12 mouse cellular contexts compared by ENCODE assay signal in genomic region chr17:29416757-29417156, GRCm38 (mm10). TPM values are rescaled to one million over a fixed set of nuclear protein-coding genes. Genes with fewer than 3 reads are reported as not detected.
A peak's percentile ranks its signal among the peaks of the same experiment; 100 is the strongest.
DNase-seq lines count a peak whose midpoint lies in the region; ATAC-seq and TF ChIP-seq lines count a peak whose summit lies in the region.
"Had no signal": no experiment of that assay in that cellular context is flagged by ENCODE, and none has a peak within 500 bp of the region (broad histone marks: within the 10 kb centered on the region; RNA-seq: fewer than 3 reads in every experiment).

No protein-coding gene starts in this region.

- H3K4me3 ChIP-seq in kidney, postnatal 0 days (replicated peaks; ENCODE audit: low read depth, low read length), result no peak overlapping the region
- no peak overlapping the region for H3K4me3 ChIP-seq in embryonic facial prominence, embryonic 11.5 days (ENCODE audit: low read depth, low read length)

- H3K9me3 ChIP-seq in kidney, postnatal 0 days (replicated peaks; ENCODE audit: low read length), result no peaks in the 10 kb centered on the region
- no peaks in the 10 kb centered on the region for H3K9me3 ChIP-seq in embryonic facial prominence, embryonic 11.5 days (replicated peaks; ENCODE audit: control insufficient read depth, low read length)
- H3K9me3 ChIP-seq: neural tube, embryonic 12.5 days had no signal

- TF ChIP-seq CTCF in kidney, postnatal 0 days (IDR thresholded peaks at IDR 0.05; ENCODE audit: low read depth), result peak; percentile 32; the same call in 1 of the 2 replicates

- ATAC-seq in kidney, postnatal 0 days (replicated peaks; ENCODE audit: low FRiP score, low read depth), result no peak
- no peak for ATAC-seq in embryonic facial prominence, embryonic 11.5 days (replicated peaks; ENCODE audit: insufficient number of reproducible peaks, low FRiP score, low TSS enrichment, low read depth)
- ATAC-seq: forebrain, embryonic 16.5 days had no signal

- H3K4me1 ChIP-seq in kidney, postnatal 0 days (replicated peaks; ENCODE audit: insufficient read depth, low read length), result peaks cover 6% of the 10 kb centered on the region
- H3K4me1 ChIP-seq in embryonic facial prominence, embryonic 11.5 days (ENCODE audit: control insufficient read depth, insufficient read depth, low read length), result peaks cover 4% of the 10 kb centered on the region

- no peaks in the 10 kb centered on the region for H3K36me3 ChIP-seq in kidney, postnatal 0 days (ENCODE audit: insufficient read depth, low read length)
- no peaks in the 10 kb centered on the region for H3K36me3 ChIP-seq in embryonic facial prominence, embryonic 11.5 days (replicated peaks; ENCODE audit: control insufficient read depth, insufficient read depth, low read depth, low read length)
- H3K36me3 ChIP-seq: neural tube, embryonic 12.5 days had no signal

- DNase-seq in embryo, embryonic 11 days, result peak; percentile 49
- no peak for DNase-seq in embryo, embryonic 10 days (ENCODE audit: low spot score)
- DNase-seq in kidney, postnatal 0 days (ENCODE audit: low spot score), result no peak
- no peak for DNase-seq in kidney, adult 8-10 months
- peak; percentile 44 for DNase-seq in embryonic facial prominence, embryonic 11.5 days (ENCODE audit: low spot score)
- peak; percentile 57 for DNase-seq in lung, postnatal 36 days
- no peak for DNase-seq in Muller cell, postnatal 12 days (ENCODE audit: inconsistent ontology term)
- DNase-seq in thymus, postnatal 25 days, result no peak
- DNase-seq: cerebellum, adult 2 months had no signal

- WGBS in kidney, postnatal 0 days, result 63% methylated on average over 5 of the region's 5 CpGs
- 36% methylated on average over 5 of the region's 5 CpGs for WGBS in embryonic facial prominence, embryonic 11.5 days

- no peak overlapping the region; the same call in 1 of the 2 replicates for H3K4me2 ChIP-seq in kidney, postnatal 0 days (ENCODE audit: low read length)
- H3K4me2 ChIP-seq in embryonic facial prominence, embryonic 11.5 days (ENCODE audit: low read depth, low read length), result no peak overlapping the region

- H3K27me3 ChIP-seq in kidney, postnatal 0 days (ENCODE audit: insufficient read depth, low read length), result no peaks in the 10 kb centered on the region
- no peaks in the 10 kb centered on the region for H3K27me3 ChIP-seq in embryonic facial prominence, embryonic 11.5 days (ENCODE audit: control insufficient read depth, insufficient read depth, low read length)

- H3K27ac ChIP-seq in kidney, postnatal 0 days, result no peak overlapping the region
- H3K27ac ChIP-seq in embryonic facial prominence, embryonic 11.5 days (replicated peaks; ENCODE audit: low read depth, low read length), result peak overlapping the region; percentile 79; the same call in 1 of the 2 replicates
- H3K27ac ChIP-seq: liver, embryonic 14.5 days had no signal

- no peak overlapping the region for H3K9ac ChIP-seq in kidney, postnatal 0 days (ENCODE audit: low read depth, low read length)
- no peak overlapping the region for H3K9ac ChIP-seq in embryonic facial prominence, embryonic 11.5 days (replicated peaks; ENCODE audit: low read length)
- H3K9ac ChIP-seq: liver, embryonic 14.5 days had no signal

RNA-seq across cellular contexts. Expression of gene Fgd2, which starts 56.0 kb away (rescaled TPM):
- polyA plus RNA-seq in kidney, postnatal 0 days (2015; fragmentation: Nextera tagmentation; extraction: Ambion mirVana), result 12.3 and 12.5 TPM in 2 replicates
- polyA plus RNA-seq in embryonic facial prominence, embryonic 11.5 days (2014; fragmentation: Nextera tagmentation; extraction: Ambion mirVana), result 7.0 and 8.6 TPM in 2 replicates

Comparison
In these comparisons a context has a peak if more than half of its experiments do, and no peak if none do; other contexts are left out.
1. DNase-seq: peak in embryo, embryonic 11 days (single experiment), embryonic facial prominence, embryonic 11.5 days (single experiment) and lung, postnatal 36 days (single experiment); none in embryo, embryonic 10 days (single experiment), kidney, postnatal 0 days (single experiment), kidney, adult 8-10 months (0 of 2), Muller cell, postnatal 12 days (single experiment) and thymus, postnatal 25 days (single experiment).